Comparison of ENCODE assay signal across 9 mouse cellular contexts in the genomic region with DNA sequence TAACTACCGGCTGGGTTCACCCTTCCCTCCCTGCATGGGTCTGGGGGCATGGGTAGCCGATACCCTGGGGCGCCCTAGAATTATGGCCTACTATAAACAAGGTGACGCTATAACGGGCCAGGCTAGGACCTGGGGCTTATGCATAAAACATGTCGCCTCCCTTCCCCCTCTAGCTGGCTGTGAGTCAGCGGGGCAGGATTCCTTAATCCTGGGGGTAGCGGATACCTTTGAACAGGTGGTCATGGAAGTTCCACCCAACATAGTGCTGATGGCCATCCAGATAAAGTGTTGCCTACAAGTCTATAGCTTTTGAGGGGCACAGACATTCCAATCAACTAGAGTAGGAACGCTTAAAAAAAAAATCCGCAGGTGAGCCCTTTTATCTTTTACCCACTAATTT. TPM values are rescaled to one million over a fixed set of nuclear protein-coding genes. Genes with fewer than 3 reads are reported as not detected.
DNase-seq lines count a peak whose midpoint lies in the region; ATAC-seq and TF ChIP-seq lines count a peak whose summit lies in the region.
"Had no signal": no experiment of that assay in that cellular context is flagged by ENCODE, and none has a peak within 500 bp of the region (broad histone marks: within the 10 kb centered on the region; RNA-seq: fewer than 3 reads in every experiment).

No protein-coding gene starts in this region.

- H3K4me1 ChIP-seq in kidney, adult 2 months (ENCODE audit: control insufficient read depth, insufficient read depth, low read length), result no peaks in the 10 kb centered on the region; the same call in 1 of the 2 replicates
- peaks cover 9% of the 10 kb centered on the region for H3K4me1 ChIP-seq in embryonic facial prominence, embryonic 11.5 days (ENCODE audit: control insufficient read depth, insufficient read depth, low read length)
- peaks cover 22% of the 10 kb centered on the region for H3K4me1 ChIP-seq in kidney, embryonic 14.5 days (ENCODE audit: control insufficient read depth, insufficient read depth, low read length)
- peaks cover 37% of the 10 kb centered on the region for H3K4me1 ChIP-seq in neural tube, embryonic 13.5 days (replicated peaks)

- TF ChIP-seq CTCF in kidney, adult 2 months (conservative IDR thresholded peaks at IDR 0.05; ENCODE audit: insufficient read depth, insufficient read length, low read depth, low read length), result no peak

- H3K27ac ChIP-seq in kidney, adult 2 months (ENCODE audit: insufficient read depth, low read depth, low read length), result no peak overlapping the region
- H3K27ac ChIP-seq in embryonic facial prominence, embryonic 11.5 days (replicated peaks; ENCODE audit: low read depth, low read length), result no peak overlapping the region
- no peak overlapping the region for H3K27ac ChIP-seq in kidney, embryonic 14.5 days (ENCODE audit: low read depth, low read length)
- H3K27ac ChIP-seq in neural tube, embryonic 13.5 days (replicated peaks), result no peak overlapping the region

- H3K27me3 ChIP-seq in kidney, adult 2 months (replicated peaks; ENCODE audit: control insufficient read depth, insufficient read depth, low read length), result peaks cover 4% of the 10 kb centered on the region; the same call in 1 of the 2 replicates
- H3K27me3 ChIP-seq in embryonic facial prominence, embryonic 11.5 days (ENCODE audit: control insufficient read depth, insufficient read depth, low read length), result peaks cover 44% of the 10 kb centered on the region
- H3K27me3 ChIP-seq in kidney, embryonic 14.5 days (ENCODE audit: control insufficient read depth, insufficient read depth, low read length), result peaks cover 51% of the 10 kb centered on the region
- peaks cover 81% of the 10 kb centered on the region for H3K27me3 ChIP-seq in neural tube, embryonic 13.5 days

- no peak overlapping the region for H3K4me2 ChIP-seq in embryonic facial prominence, embryonic 11.5 days (ENCODE audit: low read depth, low read length)
- peak overlapping the region; percentile 34 for H3K4me2 ChIP-seq in kidney, embryonic 14.5 days (replicated peaks; ENCODE audit: low read depth, low read length)
- H3K4me2 ChIP-seq in neural tube, embryonic 13.5 days, result peak overlapping the region; percentile 10; the same call in 1 of the 2 replicates

- WGBS in kidney, adult 2 months, result 15% methylated on average over 10 of the region's 10 CpGs
- WGBS in embryonic facial prominence, embryonic 11.5 days, result under 1% methylated on average over 10 of the region's 10 CpGs
- WGBS in kidney, embryonic 14.5 days, result 2% methylated on average over 10 of the region's 10 CpGs
- WGBS in neural tube, embryonic 13.5 days, result 2% methylated on average over 10 of the region's 10 CpGs

- no peak for ATAC-seq in embryonic facial prominence, embryonic 11.5 days (replicated peaks; ENCODE audit: insufficient number of reproducible peaks, low FRiP score, low TSS enrichment, low read depth)
- ATAC-seq in kidney, embryonic 14.5 days (ENCODE audit: low FRiP score, low TSS enrichment), result 0 out of 2 replicates have a peak, but pooled peaks have one; percentile 21
- no peak for ATAC-seq in neural tube, embryonic 13.5 days (ENCODE audit: low read depth)
- ATAC-seq in cerebellum, adult (ENCODE audit: insufficient number of reproducible peaks, low FRiP score, low TSS enrichment), result no peak

- DNase-seq in kidney, adult 2 months, result peak; percentile 15
- DNase-seq in kidney, postnatal 10 days, result no peak
- peak; percentile 12 for DNase-seq in embryonic facial prominence, embryonic 11.5 days (ENCODE audit: low spot score)
- DNase-seq in lung, postnatal 4 days, result no peak
- DNase-seq: cerebellum, adult 9-11 months had no signal

- H3K36me3 ChIP-seq in kidney, adult 2 months (ENCODE audit: control insufficient read depth, insufficient read depth, low read length), result no peaks in the 10 kb centered on the region
- no peaks in the 10 kb centered on the region for H3K36me3 ChIP-seq in embryonic facial prominence, embryonic 11.5 days (replicated peaks; ENCODE audit: control insufficient read depth, insufficient read depth, low read depth, low read length)
- H3K36me3 ChIP-seq in kidney, embryonic 14.5 days (ENCODE audit: control insufficient read depth, insufficient read depth, low read length), result no peaks in the 10 kb centered on the region
- no peaks in the 10 kb centered on the region for H3K36me3 ChIP-seq in neural tube, embryonic 13.5 days

- TF ChIP-seq POLR2A in kidney, adult 2 months (IDR thresholded peaks at IDR 0.05; ENCODE audit: low read depth, low read length), result no peak

- H3K4me3 ChIP-seq in kidney, adult 2 months (ENCODE audit: insufficient read depth, low read depth, low read length), result no peak overlapping the region
- H3K4me3 ChIP-seq in embryonic facial prominence, embryonic 11.5 days (ENCODE audit: low read depth, low read length), result no peak overlapping the region
- H3K4me3 ChIP-seq in kidney, embryonic 14.5 days (ENCODE audit: low read length), result peak overlapping the region; percentile 49
- no peak overlapping the region for H3K4me3 ChIP-seq in neural tube, embryonic 13.5 days

- H3K9me3 ChIP-seq in embryonic facial prominence, embryonic 11.5 days (replicated peaks; ENCODE audit: control insufficient read depth, low read length), result no peaks in the 10 kb centered on the region
- H3K9me3 ChIP-seq in kidney, embryonic 14.5 days (ENCODE audit: control insufficient read depth, low read length), result no peaks in the 10 kb centered on the region
- no peaks in the 10 kb centered on the region for H3K9me3 ChIP-seq in neural tube, embryonic 13.5 days

- no peak overlapping the region for H3K9ac ChIP-seq in embryonic facial prominence, embryonic 11.5 days (replicated peaks; ENCODE audit: low read length)
- no peak overlapping the region for H3K9ac ChIP-seq in kidney, embryonic 14.5 days (ENCODE audit: low read depth, low read length)
- H3K9ac ChIP-seq in neural tube, embryonic 13.5 days, result no peak overlapping the region

RNA-seq across cellular contexts. Expression of a gene that starts 2.0 kb away (rescaled TPM):
- polyA plus RNA-seq in kidney, adult 2 months (2012; rRNA removed), result 2.1 and 3.0 TPM in 2 replicates
- 0.53 and 0.63 TPM in 2 replicates for polyA plus RNA-seq in embryonic facial prominence, embryonic 11.5 days (2014; fragmentation: Nextera tagmentation; extraction: Ambion mirVana)
- polyA plus RNA-seq in kidney, embryonic 14.5 days (2014; fragmentation: Nextera tagmentation; extraction: Ambion mirVana), result 1.8 and 2.1 TPM in 2 replicates
- polyA plus RNA-seq in neural tube, embryonic 13.5 days (2015; fragmentation: Nextera tagmentation; extraction: Ambion mirVana), result 0.21 TPM in 1 of 2 replicates, not detected in the other

RNA-seq across cellular contexts. Expression of a gene that starts 38.8 kb away (rescaled TPM):
- polyA plus RNA-seq in kidney, adult 2 months (2012; rRNA removed), result 43.0 and 44.8 TPM in 2 replicates
- 39.2 and 41.2 TPM in 2 replicates for polyA plus RNA-seq in embryonic facial prominence, embryonic 11.5 days (2014; fragmentation: Nextera tagmentation; extraction: Ambion mirVana)
- polyA plus RNA-seq in kidney, embryonic 14.5 days (2014; fragmentation: Nextera tagmentation; extraction: Ambion mirVana), result 34.8 and 47.5 TPM in 2 replicates
- 27.5 and 31.1 TPM in 2 replicates for polyA plus RNA-seq in neural tube, embryonic 13.5 days (2015; fragmentation: Nextera tagmentation; extraction: Ambion mirVana)

RNA-seq across cellular contexts. Expression of a gene that starts 38.9 kb away (rescaled TPM):
- not detected in 2 replicates for polyA plus RNA-seq in kidney, adult 2 months (2012; rRNA removed)
- not detected in 2 replicates for polyA plus RNA-seq in embryonic facial prominence, embryonic 11.5 days (2014; fragmentation: Nextera tagmentation; extraction: Ambion mirVana)
- not detected in 2 replicates for polyA plus RNA-seq in kidney, embryonic 14.5 days (2014; fragmentation: Nextera tagmentation; extraction: Ambion mirVana)
- 2.4 and 6.1 TPM in 2 replicates for polyA plus RNA-seq in neural tube, embryonic 13.5 days (2015; fragmentation: Nextera tagmentation; extraction: Ambion mirVana)
- polyA plus RNA-seq: urinary bladder, adult 2 months had no signal

RNA-seq across cellular contexts. Expression of a gene that starts 59.2 kb away (rescaled TPM):
- polyA plus RNA-seq in kidney, adult 2 months (2012; rRNA removed), result 40.9 and 47.2 TPM in 2 replicates
- polyA plus RNA-seq in embryonic facial prominence, embryonic 11.5 days (2014; fragmentation: Nextera tagmentation; extraction: Ambion mirVana), result 145 and 148 TPM in 2 replicates
- polyA plus RNA-seq in kidney, embryonic 14.5 days (2014; fragmentation: Nextera tagmentation; extraction: Ambion mirVana), result 138 and 155 TPM in 2 replicates
- polyA plus RNA-seq in neural tube, embryonic 13.5 days (2015; fragmentation: Nextera tagmentation; extraction: Ambion mirVana), result 76.1 and 79.7 TPM in 2 replicates

RNA-seq across cellular contexts. Expression of a gene that starts 59.5 kb away (rescaled TPM):
- 6.3 and 8.1 TPM in 2 replicates for polyA plus RNA-seq in kidney, adult 2 months (2012; rRNA removed)
- 19.4 and 20.1 TPM in 2 replicates for polyA plus RNA-seq in embryonic facial prominence, embryonic 11.5 days (2014; fragmentation: Nextera tagmentation; extraction: Ambion mirVana)
- polyA plus RNA-seq in kidney, embryonic 14.5 days (2014; fragmentation: Nextera tagmentation; extraction: Ambion mirVana), result 20.2 and 21.9 TPM in 2 replicates
- 11.4 and 12.0 TPM in 2 replicates for polyA plus RNA-seq in neural tube, embryonic 13.5 days (2015; fragmentation: Nextera tagmentation; extraction: Ambion mirVana)

Comparison
In these comparisons a context has a peak if more than half of its experiments do, and no peak if none do; other contexts are left out.
1. DNase-seq: peak in kidney, adult 2 months (single experiment) and embryonic facial prominence, embryonic 11.5 days (single experiment); none in kidney, postnatal 10 days (single experiment) and lung, postnatal 4 days (0 of 2).